Mouse (Mus musculus): ENCODE results near the gene Ptger4. TPM values are rescaled to one million over a fixed set of nuclear protein-coding genes. Genes with fewer than 3 reads are reported as not detected.

The Ptger4 gene
- polyA plus RNA-seq, 1 experiment, result 0.17 TPM

DNA sequence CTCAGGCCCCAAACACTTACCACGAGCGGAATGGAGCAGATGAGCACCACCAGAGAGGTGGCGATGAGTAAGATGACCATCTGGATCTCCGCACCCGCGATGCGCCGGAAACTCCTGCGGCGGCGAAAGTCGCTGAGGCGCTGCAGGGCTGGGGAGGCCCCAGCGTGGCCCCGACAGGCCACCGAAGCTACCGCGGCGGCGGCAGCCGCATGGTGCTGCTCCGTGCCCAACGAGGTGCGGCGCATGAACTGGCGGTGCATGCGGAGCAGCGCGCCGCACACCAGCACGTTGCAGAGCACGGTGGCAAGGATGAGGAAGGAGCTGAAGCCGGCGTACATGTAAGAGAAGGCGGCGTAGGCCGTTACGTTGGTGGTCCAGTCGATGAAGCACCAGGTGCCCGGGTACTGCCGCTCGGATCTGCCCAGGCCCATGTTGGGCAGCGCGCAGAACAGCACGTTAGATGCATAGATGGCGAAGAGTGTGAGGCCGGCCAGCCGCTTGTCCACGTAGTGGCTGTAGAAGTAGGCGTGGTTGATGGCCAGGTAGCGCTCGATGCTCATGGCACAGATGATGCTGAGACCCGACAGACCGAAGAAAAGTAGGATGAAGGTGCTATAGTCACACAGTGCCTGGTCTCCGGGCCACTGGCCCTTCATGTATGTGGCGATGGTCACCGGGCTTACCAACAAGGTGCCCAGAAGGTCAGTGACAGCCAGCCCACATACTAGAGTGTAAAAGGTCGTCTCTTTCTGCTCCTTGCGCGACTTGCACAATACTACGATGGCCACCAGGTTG lies 1.5 kb downstream of the Ptger4 start:
- Histone ChIP-seq H3K4me3 (ENCODE audit: control insufficient read depth, low read depth, low read length) (peak overlapping the region; percentile 54), H3K27ac (ENCODE audit: control insufficient read depth, insufficient read depth, low read depth, low read length) (no peak overlapping the region), H3K4me1 (ENCODE audit: control insufficient read depth, insufficient read depth, low read length) (peaks cover 25% of the 10 kb centered on the region), H3K36me3 (ENCODE audit: control insufficient read depth, insufficient read depth, low read length) (no peaks in the 10 kb centered on the region), H3K27me3 (ENCODE audit: control insufficient read depth, insufficient read depth, low read length) (no peaks in the 10 kb centered on the region)
- TF ChIP-seq POLR2A (IDR thresholded peaks at IDR 0.05; ENCODE audit: control insufficient read depth, low read depth, low read length) (no peak), CTCF (IDR thresholded peaks at IDR 0.05; ENCODE audit: control insufficient read depth, insufficient read depth, insufficient replicate concordance, low read depth, low read length) (no peak)

DNA sequence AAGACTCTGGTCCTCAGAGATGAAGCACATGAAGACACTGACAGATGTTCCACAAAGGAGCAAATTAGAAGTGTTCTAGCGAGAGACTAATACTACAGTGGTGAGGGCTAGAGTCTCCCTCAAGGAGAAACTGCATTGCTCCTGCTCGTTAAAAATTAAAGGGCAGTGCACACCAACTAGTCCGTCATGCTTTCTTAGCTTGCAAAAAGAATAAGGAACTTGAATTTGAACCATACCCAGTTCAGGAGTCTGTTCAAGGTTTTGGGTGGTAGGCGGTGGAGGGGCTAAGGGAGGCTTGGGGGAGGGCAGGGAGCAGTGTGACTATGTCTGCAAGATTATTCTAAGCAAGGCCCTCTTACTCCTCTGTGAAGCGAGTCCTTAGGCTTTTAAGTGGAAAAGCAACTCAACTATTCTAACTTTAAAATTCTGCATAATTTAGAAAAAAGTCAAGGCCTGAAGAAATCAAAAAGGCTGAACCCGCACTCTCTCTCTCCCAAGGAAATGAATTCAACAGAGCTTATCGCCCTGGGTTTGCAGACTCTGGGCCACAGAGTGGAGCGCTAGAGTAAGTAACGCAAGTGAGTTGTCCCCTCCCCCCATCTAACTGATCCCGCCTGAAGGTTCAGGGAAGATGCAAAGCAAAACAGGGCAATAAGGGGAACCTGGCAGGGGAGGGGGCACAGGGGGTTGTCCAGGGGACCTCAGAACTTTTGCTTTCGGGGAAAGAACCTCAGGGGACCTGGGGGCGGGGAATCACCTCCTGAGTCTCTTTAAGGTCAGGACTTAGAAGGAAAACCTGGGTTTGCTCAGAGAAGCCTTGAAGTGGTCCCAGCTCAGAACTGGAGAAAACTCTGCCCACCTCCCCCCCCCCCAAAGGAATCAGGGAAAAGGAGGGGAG lies 2.4 kb downstream of the Ptger4 start:
- TF ChIP-seq POLR2A (IDR thresholded peaks at IDR 0.05; ENCODE audit: control insufficient read depth, low read depth, low read length), result no peak
- Histone ChIP-seq H3K4me1 (ENCODE audit: control insufficient read depth, insufficient read depth, low read length) (peaks cover 25% of the 10 kb centered on the region), H3K4me3 (ENCODE audit: control insufficient read depth, low read depth, low read length) (no peak overlapping the region; the same call in 1 of the 2 replicates), H3K27me3 (ENCODE audit: control insufficient read depth, insufficient read depth, low read length) (no peaks in the 10 kb centered on the region), H3K27ac (ENCODE audit: control insufficient read depth, insufficient read depth, low read depth, low read length) (no peak overlapping the region), H3K36me3 (ENCODE audit: control insufficient read depth, insufficient read depth, low read length) (no peaks in the 10 kb centered on the region)

- Histone ChIP-seq H3K4me1 (ENCODE audit: control insufficient read depth, insufficient read depth, low read length) (peaks cover 25% of the 10 kb centered on the region), H3K27ac (ENCODE audit: control insufficient read depth, insufficient read depth, low read depth, low read length) (no peak overlapping the region), H3K36me3 (ENCODE audit: control insufficient read depth, insufficient read depth, low read length) (no peaks in the 10 kb centered on the region), H3K4me3 (ENCODE audit: control insufficient read depth, low read depth, low read length) (no peak overlapping the region), H3K27me3 (ENCODE audit: control insufficient read depth, insufficient read depth, low read length) (no peaks in the 10 kb centered on the region)
- TF ChIP-seq POLR2A (IDR thresholded peaks at IDR 0.05; ENCODE audit: control insufficient read depth, low read depth, low read length) (no peak), CTCF (IDR thresholded peaks at IDR 0.05; ENCODE audit: control insufficient read depth, insufficient read depth, insufficient replicate concordance, low read depth, low read length) (no peak)
Observed at GRCm38 (mm10) chr15:5240360-5240759, 3.6 kb downstream of the Ptger4 start.

DNA sequence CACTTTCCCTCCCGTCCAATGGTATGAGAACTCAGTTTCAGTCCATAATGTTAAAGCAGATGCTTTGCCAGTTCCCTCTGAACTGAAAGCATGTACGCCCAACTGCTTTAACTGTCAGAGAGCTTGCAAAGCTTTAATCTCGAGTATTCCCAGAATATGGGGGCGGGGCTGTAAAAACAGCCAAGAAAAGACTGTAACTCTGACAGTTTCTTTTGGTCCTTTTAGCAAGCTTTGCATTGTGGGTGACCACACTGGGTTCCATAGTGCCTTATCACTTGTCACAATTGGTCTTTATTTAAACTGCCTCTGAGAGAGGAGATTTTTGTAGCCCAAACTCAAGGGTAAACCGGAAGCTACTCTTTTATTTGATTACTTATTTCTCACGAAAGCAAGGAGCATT lies 4.1 kb downstream of the Ptger4 start:
- Histone ChIP-seq H3K27ac (ENCODE audit: control insufficient read depth, insufficient read depth, low read depth, low read length) (no peak overlapping the region), H3K36me3 (ENCODE audit: control insufficient read depth, insufficient read depth, low read length) (no peaks in the 10 kb centered on the region), H3K4me3 (ENCODE audit: control insufficient read depth, low read depth, low read length) (no peak overlapping the region), H3K4me1 (ENCODE audit: control insufficient read depth, insufficient read depth, low read length) (peaks cover 26% of the 10 kb centered on the region), H3K27me3 (ENCODE audit: control insufficient read depth, insufficient read depth, low read length) (no peaks in the 10 kb centered on the region)
- TF ChIP-seq CTCF (IDR thresholded peaks at IDR 0.05; ENCODE audit: control insufficient read depth, insufficient read depth, insufficient replicate concordance, low read depth, low read length), result no peak

- no peak overlapping the region for H3K4me3 ChIP-seq (ENCODE audit: control insufficient read depth, low read depth, low read length)
- TF ChIP-seq CTCF (IDR thresholded peaks at IDR 0.05; ENCODE audit: control insufficient read depth, insufficient read depth, insufficient replicate concordance, low read depth, low read length) (no peak), POLR2A (IDR thresholded peaks at IDR 0.05; ENCODE audit: control insufficient read depth, low read depth, low read length) (no peak)
Observed at GRCm38 (mm10) chr15:5239361-5239760, 4.6 kb downstream of the Ptger4 start.

DNA sequence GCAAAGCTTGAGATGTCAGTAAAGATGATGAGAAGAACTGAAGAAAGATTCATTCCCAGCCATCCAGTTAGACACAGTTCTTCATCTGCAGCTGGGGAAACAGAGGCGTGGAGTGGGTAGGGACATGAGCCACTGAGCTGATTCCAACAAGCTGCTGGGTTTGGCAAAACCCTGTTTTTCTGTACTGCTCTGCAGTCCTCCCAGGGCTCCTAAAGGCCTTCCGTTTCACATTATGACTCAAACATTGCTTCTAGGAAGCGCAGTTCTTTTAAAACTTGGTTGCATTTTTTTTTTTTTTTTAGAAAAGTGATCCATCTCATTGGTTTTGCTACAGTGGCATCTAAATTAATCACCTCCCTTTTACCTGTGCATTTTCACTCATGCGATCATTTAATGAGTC lies 5.4 kb downstream of the Ptger4 start:
- Histone ChIP-seq H3K4me3 (ENCODE audit: control insufficient read depth, low read depth, low read length) (no peak overlapping the region), H3K4me1 (ENCODE audit: control insufficient read depth, insufficient read depth, low read length) (peaks cover 20% of the 10 kb centered on the region), H3K27me3 (ENCODE audit: control insufficient read depth, insufficient read depth, low read length) (no peaks in the 10 kb centered on the region), H3K27ac (ENCODE audit: control insufficient read depth, insufficient read depth, low read depth, low read length) (no peak overlapping the region), H3K36me3 (ENCODE audit: control insufficient read depth, insufficient read depth, low read length) (no peaks in the 10 kb centered on the region)
- TF ChIP-seq POLR2A (IDR thresholded peaks at IDR 0.05; ENCODE audit: control insufficient read depth, low read depth, low read length) (no peak), CTCF (IDR thresholded peaks at IDR 0.05; ENCODE audit: control insufficient read depth, insufficient read depth, insufficient replicate concordance, low read depth, low read length) (no peak)

More at GRCm38 (mm10) chr15:5239361-5239760, 4.6 kb downstream of the Ptger4 start:
- H3K27me3 ChIP-seq (ENCODE audit: control insufficient read depth, insufficient read depth, low read length), result no peaks in the 10 kb centered on the region
- no peaks in the 10 kb centered on the region for H3K36me3 ChIP-seq (ENCODE audit: control insufficient read depth, insufficient read depth, low read length)
- H3K27ac ChIP-seq (ENCODE audit: control insufficient read depth, insufficient read depth, low read depth, low read length), result no peak overlapping the region
- H3K4me1 ChIP-seq (ENCODE audit: control insufficient read depth, insufficient read depth, low read length), result peaks cover 25% of the 10 kb centered on the region

DNA sequence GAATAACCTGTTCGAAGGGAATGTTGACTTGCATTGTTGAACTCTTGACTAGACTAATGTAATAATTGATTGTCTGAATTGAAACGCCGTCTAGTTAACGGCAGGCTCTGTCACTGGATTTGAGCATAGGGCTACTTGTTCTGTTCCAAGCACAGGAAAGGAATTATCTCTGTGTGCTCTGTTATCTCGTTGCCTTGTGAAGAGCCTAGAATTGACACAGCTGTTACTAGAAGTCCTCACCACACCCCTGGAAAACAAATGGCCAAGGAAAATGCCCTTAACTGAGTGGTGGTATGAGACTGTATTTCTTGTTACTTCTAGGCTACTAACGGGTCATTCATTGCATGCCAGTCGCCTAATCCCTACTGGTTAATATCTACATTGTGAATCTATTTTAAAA lies 5.9 kb downstream of the Ptger4 start:
- no peak overlapping the region for H3K4me3 ChIP-seq (ENCODE audit: control insufficient read depth, low read depth, low read length)
- H3K27me3 ChIP-seq (ENCODE audit: control insufficient read depth, insufficient read depth, low read length), result no peaks in the 10 kb centered on the region
- no peaks in the 10 kb centered on the region for H3K36me3 ChIP-seq (ENCODE audit: control insufficient read depth, insufficient read depth, low read length)
- peaks cover 19% of the 10 kb centered on the region for H3K4me1 ChIP-seq (ENCODE audit: control insufficient read depth, insufficient read depth, low read length)
- TF ChIP-seq POLR2A (IDR thresholded peaks at IDR 0.05; ENCODE audit: control insufficient read depth, low read depth, low read length) (no peak), CTCF (IDR thresholded peaks at IDR 0.05; ENCODE audit: control insufficient read depth, insufficient read depth, insufficient replicate concordance, low read depth, low read length) (no peak)
- H3K27ac ChIP-seq (ENCODE audit: control insufficient read depth, insufficient read depth, low read depth, low read length), result no peak overlapping the region

Measured in testis, adult 2 months (tissue).